Mouse (Mus musculus) E14TG2a.4 (cell line): ENCODE data around the gene Phf20.

ENCODE experiments used
- H3K27me3 ChIP-seq: 2 replicates; pipeline ENCODE4 v1.6.1; 2014; ENCODE audit warnings: low read length, control low read depth; ENCODE audit not compliant: insufficient read depth
- H3K36me3 ChIP-seq: 2 replicates; pipeline ENCODE4 v1.6.1; 2014; ENCODE audit warnings: low read length, control low read depth; ENCODE audit not compliant: insufficient read depth
- H3K4me1 ChIP-seq: replicated peaks from 2 replicates; pipeline ENCODE4 v1.6.1; 2014; ENCODE audit warnings: low read depth, low read length, control low read depth
- H3K4me3 ChIP-seq: replicated peaks from 2 replicates; pipeline ENCODE4 v1.5.1; 2014; ENCODE audit warnings: mild to moderate bottlenecking, low read length
- H3K9me3 ChIP-seq: 2 replicates; pipeline ENCODE4 v1.6.1; 2014; ENCODE audit warnings: low read length, control low read depth
- CTCF ChIP-seq: conservative IDR thresholded peaks from 2 replicates; pipeline ENCODE4 v1.5.1; 2014; ENCODE audit warnings: low read length
- NANOG ChIP-seq: IDR thresholded peaks from 2 replicates; pipeline ENCODE4 v1.6.1; 2014; ENCODE audit warnings: borderline replicate concordance, low read length, mixed read lengths
- POU5F1 ChIP-seq: IDR thresholded peaks from 2 replicates; pipeline ENCODE4 v1.6.1; 2014; ENCODE audit warnings: low read length, borderline replicate concordance

Phf20 gene

GRCm38 (mm10) chr2:156196302-156197128, at the start of gene Phf20:
Gene Phf20 (plus strand): TSS chr2:156196466.
- Histone ChIP-seq H3K9me3 (no peaks in the 10 kb centered on the region), H3K4me3 (peak within 1 kb of the TSS; percentile 87), H3K36me3 (peaks cover 17% of the 10 kb centered on the region), H3K27me3 (no peaks in the 10 kb centered on the region), H3K4me1 (peaks cover 70% of the 10 kb centered on the region)
- TF ChIP-seq NANOG, result no peak
- TF ChIP-seq POU5F1, result no peak
- no peak for TF ChIP-seq CTCF

DNA sequence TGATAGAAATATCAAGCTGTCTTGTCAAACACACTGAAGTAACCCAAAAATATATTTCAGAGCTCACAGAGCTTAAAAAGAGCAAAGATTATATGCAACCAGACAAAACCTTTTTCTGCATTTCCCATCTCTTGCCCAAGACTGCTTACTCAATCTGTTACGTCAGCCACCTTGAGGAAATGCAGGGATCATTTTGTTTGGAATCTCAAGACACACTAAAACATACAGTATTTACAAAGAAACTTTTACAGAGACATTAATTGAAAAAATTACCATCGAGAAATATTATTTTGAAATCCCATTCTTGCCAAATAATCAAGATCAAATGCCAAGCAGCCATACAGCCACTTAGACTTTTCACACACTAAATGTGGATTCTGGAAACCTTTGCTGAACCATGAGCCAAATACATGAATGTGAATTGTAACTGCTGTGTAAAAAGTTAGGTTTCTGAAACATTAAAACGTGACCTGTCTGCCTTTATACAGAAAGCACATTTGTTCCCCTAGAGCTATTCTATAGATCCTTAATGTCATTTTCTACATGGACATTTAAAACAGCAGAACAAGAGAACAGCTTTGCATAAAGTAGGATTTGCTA, 48.9 kb upstream of the Phf20 start:
- peaks cover 16% of the 10 kb centered on the region for H3K4me1 ChIP-seq
- peaks cover 68% of the 10 kb centered on the region for H3K36me3 ChIP-seq
- TF ChIP-seq POU5F1, result no peak
- TF ChIP-seq NANOG, result no peak
- no peaks in the 10 kb centered on the region for H3K27me3 ChIP-seq
- H3K4me3 ChIP-seq, result no peak overlapping the region
- no peaks in the 10 kb centered on the region for H3K9me3 ChIP-seq

- H3K4me1 ChIP-seq, result 0 out of 2 replicates have a peak, but pooled peaks cover 3% of the 10 kb centered on the region
- H3K27me3 ChIP-seq, result no peaks in the 10 kb centered on the region
- peaks cover 100% of the 10 kb centered on the region for H3K36me3 ChIP-seq
- no peak for TF ChIP-seq POU5F1
- TF ChIP-seq CTCF, result no peak
- TF ChIP-seq NANOG, result no peak
- no peak overlapping the region for H3K4me3 ChIP-seq
- H3K9me3 ChIP-seq, result no peaks in the 10 kb centered on the region
Measured at GRCm38 (mm10) chr2:156151538-156151937, 44.7 kb upstream of the Phf20 start.

DNA sequence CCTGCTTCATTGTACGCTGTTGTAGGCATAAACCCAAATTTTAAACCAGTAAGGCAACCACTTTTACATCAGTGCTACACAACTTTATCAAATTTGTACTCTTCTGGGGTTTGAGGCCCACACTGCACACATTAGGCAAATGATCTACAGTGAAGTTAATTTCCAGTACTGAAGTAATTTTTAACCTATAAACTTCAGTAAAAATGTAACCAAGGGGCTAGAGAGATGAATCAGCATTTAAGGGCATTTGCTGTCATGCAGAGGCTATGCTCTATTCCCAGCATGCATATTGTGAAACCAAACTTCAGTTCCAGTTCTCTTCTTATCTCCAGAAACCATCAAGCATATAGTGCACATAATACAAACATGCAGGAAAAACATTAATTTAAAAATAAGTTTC, 30.8 kb upstream of the Phf20 start:
- no peak for TF ChIP-seq CTCF
- TF ChIP-seq NANOG, result no peak
- TF ChIP-seq POU5F1, result no peak
- Histone ChIP-seq H3K4me3 (no peak overlapping the region), H3K9me3 (no peaks in the 10 kb centered on the region), H3K36me3 (peaks cover 96% of the 10 kb centered on the region), H3K27me3 (no peaks in the 10 kb centered on the region), H3K4me1 (0 out of 2 replicates have a peak, but pooled peaks cover 4% of the 10 kb centered on the region)

DNA sequence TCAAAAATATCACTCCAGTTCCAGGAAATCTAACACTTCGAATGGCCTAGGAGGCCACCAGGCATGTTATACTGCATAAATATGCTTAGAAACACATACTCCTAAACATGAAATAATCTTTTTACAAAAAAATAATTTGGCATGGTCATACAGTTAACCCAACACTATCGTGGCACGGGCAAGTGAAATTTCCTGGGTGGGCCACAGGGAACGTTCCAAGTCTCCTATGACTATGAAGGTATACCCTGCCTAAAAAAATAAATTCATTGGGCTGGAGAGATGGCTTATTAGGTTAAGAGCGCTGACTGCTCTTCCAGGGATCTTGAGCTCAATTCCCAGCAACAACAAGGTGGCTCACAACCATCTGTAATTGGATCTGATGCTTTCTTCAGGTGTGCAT, 29.7 kb upstream of the Phf20 start:
- Histone ChIP-seq H3K9me3 (no peaks in the 10 kb centered on the region), H3K4me1 (0 out of 2 replicates have a peak, but pooled peaks cover 4% of the 10 kb centered on the region), H3K27me3 (no peaks in the 10 kb centered on the region), H3K4me3 (no peak overlapping the region), H3K36me3 (peaks cover 96% of the 10 kb centered on the region)
- no peak for TF ChIP-seq POU5F1
- no peak for TF ChIP-seq NANOG
- no peak for TF ChIP-seq CTCF

DNA sequence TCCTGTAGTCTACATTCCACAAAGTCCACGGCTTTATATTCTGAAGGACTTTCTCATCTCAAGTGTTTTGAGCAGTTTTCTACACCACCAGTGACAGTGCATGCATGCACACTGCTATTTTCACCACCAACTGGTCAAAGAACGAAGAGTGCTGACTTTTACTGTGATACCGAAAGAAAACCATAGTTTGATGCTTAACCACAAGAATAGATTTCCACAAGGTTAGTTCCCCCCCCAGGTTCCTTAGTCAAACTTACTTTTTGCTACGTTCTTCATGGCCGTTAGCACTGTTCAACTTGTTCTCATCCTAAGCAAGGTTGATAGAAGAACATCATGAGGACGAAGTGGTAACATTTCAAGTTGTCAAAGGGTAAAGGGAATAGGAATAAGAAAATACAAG, 19.2 kb upstream of the Phf20 start:
- Histone ChIP-seq H3K36me3 (peaks cover 69% of the 10 kb centered on the region), H3K9me3 (no peaks in the 10 kb centered on the region), H3K4me3 (peak overlapping the region; percentile 97; the same call in 1 of the 2 replicates), H3K27me3 (no peaks in the 10 kb centered on the region), H3K4me1 (peaks cover 57% of the 10 kb centered on the region)
- TF ChIP-seq NANOG (no peak), POU5F1 (no peak), CTCF (no peak)

GRCm38 (mm10) chr2:156177651-156178050, 18.6 kb upstream of the Phf20 start:
- Histone ChIP-seq H3K4me3 (peak overlapping the region; percentile 97), H3K36me3 (peaks cover 63% of the 10 kb centered on the region), H3K27me3 (no peaks in the 10 kb centered on the region), H3K9me3 (no peaks in the 10 kb centered on the region), H3K4me1 (peaks cover 57% of the 10 kb centered on the region)
- TF ChIP-seq POU5F1 (no peak), NANOG (no peak), CTCF (no peak)

- TF ChIP-seq POU5F1, result no peak
- Histone ChIP-seq H3K9me3 (no peaks in the 10 kb centered on the region), H3K27me3 (no peaks in the 10 kb centered on the region), H3K36me3 (peaks cover 48% of the 10 kb centered on the region), H3K4me1 (peaks cover 48% of the 10 kb centered on the region), H3K4me3 (peak overlapping the region; percentile 97)
Measured at GRCm38 (mm10) chr2:156179046-156179795, 17.0 kb upstream of the Phf20 start.
